ENCODE assay signal across 11 mouse cellular contexts in the genomic region with DNA sequence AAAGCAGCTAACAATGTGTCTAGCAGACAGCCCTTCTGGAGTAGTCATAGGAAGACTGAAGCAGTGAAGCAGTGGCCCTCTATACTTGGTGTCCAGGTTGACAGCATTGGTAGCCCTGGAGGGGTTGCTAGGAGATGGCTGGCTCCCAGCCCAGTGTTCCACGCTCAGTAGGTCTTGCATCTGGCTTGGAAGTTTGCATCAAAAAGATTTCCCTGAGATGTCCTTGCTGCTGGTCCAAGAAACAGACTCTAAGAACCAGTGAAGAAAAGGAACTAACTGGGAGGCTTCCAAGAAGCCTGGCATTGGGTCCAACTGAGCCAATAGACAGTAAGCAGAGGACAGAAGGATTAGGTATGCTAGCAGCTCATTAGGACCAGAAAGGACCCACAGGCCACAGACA. TPM values are rescaled to one million over a fixed set of nuclear protein-coding genes. Genes with fewer than 3 reads are reported as not detected.
DNase-seq lines count a peak whose midpoint lies in the region; ATAC-seq and TF ChIP-seq lines count a peak whose summit lies in the region.
"Had no signal": no experiment of that assay in that cellular context is flagged by ENCODE, and none has a peak within 500 bp of the region (broad histone marks: within the 10 kb centered on the region; RNA-seq: fewer than 3 reads in every experiment).

No protein-coding gene starts in this region.

- 79% methylated on average over 1 of the region's 1 CpGs for WGBS in kidney, adult 2 months

- peak; percentile 67 for DNase-seq in layer of hippocampus, adult 11-12 months (ENCODE audit: low spot score)
- DNase-seq in layer of hippocampus, adult 9-10 months (ENCODE audit: low spot score) = no peak
- DNase-seq in left cerebral cortex, adult 11 months (ENCODE audit: low spot score) = peak; percentile 51
- DNase-seq in right cerebral cortex, postnatal 25 days = peak; percentile 68
- no peak for DNase-seq in kidney, postnatal 10 days
- DNase-seq in kidney, adult 2 months = no peak
- DNase-seq: embryo, embryonic 11 days; heart, adult 2 months; lung, adult 2 months had no signal

- TF ChIP-seq POLR2A in kidney, adult 2 months (IDR thresholded peaks at IDR 0.05; ENCODE audit: low read depth, low read length) = no peak

- H3K36me3 ChIP-seq in kidney, adult 2 months (ENCODE audit: control insufficient read depth, insufficient read depth, low read length) = no peaks in the 10 kb centered on the region

- H3K27me3 ChIP-seq in kidney, adult 2 months (replicated peaks; ENCODE audit: control insufficient read depth, insufficient read depth, low read length) = no peaks in the 10 kb centered on the region

- H3K4me3 ChIP-seq in kidney, adult 2 months (ENCODE audit: insufficient read depth, low read depth, low read length) = no peak overlapping the region
- H3K4me3 ChIP-seq: heart, adult 2 months had no signal

- TF ChIP-seq CTCF in kidney, adult 2 months (conservative IDR thresholded peaks at IDR 0.05; ENCODE audit: insufficient read depth, insufficient read length, low read depth, low read length) = no peak

- H3K27ac ChIP-seq in kidney, adult 2 months (ENCODE audit: insufficient read depth, low read depth, low read length) = no peak overlapping the region
- H3K27ac ChIP-seq: heart, adult 2 months had no signal

- ATAC-seq in frontal cortex, adult (ENCODE audit: low TSS enrichment) = peak; percentile 58
- ATAC-seq: inflammation-experienced regulatory T-cells, adult 6 months had no signal

- no peaks in the 10 kb centered on the region for H3K4me1 ChIP-seq in kidney, adult 2 months (ENCODE audit: control insufficient read depth, insufficient read depth, low read length)

RNA-seq across cellular contexts. Expression of gene Slc2a8, which starts 55.5 kb away (rescaled TPM):
- polyA plus RNA-seq in kidney, adult 2 months (2012; rRNA removed) = 51.1 and 51.9 TPM in 2 replicates

Comparison
In these comparisons a context has a peak if more than half of its experiments do, and no peak if none do; other contexts are left out.
1. DNase-seq: peak in layer of hippocampus, adult 11-12 months (single experiment), left cerebral cortex, adult 11 months (single experiment) and right cerebral cortex, postnatal 25 days (single experiment); none in layer of hippocampus, adult 9-10 months (single experiment), kidney, postnatal 10 days (single experiment) and kidney, adult 2 months (single experiment).